Mouse (Mus musculus) embryonic facial prominence, embryonic 13.5 days (tissue): ENCODE measurements around the gene Ksr1. TPM values are rescaled to one million over a fixed set of nuclear protein-coding genes. Genes with fewer than 3 reads are reported as not detected.

Experiments used
- ATAC-seq: fragments of 200-750 bp; cut with Nextera tagmentation; 2 replicates; pipeline ENCODE4 v1.8.0; 2017; ENCODE audit warnings: low read depth; ENCODE audit not compliant: insufficient number of reproducible peaks, insufficient read depth, low FRiP score, low TSS enrichment
- H3K27ac ChIP-seq: fragments of 300-500 bp; sonication (generic); 2 replicates; pipeline ENCODE4 v1.5.1; 2015; ENCODE audit warnings: moderate library complexity, mild to moderate bottlenecking, inconsistent platforms
- H3K27me3 ChIP-seq: fragments of 300-500 bp; sonication (generic); 2 replicates; pipeline ENCODE4 v1.6.1; 2015; ENCODE audit warnings: mild to moderate bottlenecking, inconsistent platforms
- H3K36me3 ChIP-seq: fragments of 300-500 bp; sonication (generic); 2 replicates; pipeline ENCODE4 v1.6.1; 2015; ENCODE audit warnings: mild to moderate bottlenecking, inconsistent platforms
- H3K4me1 ChIP-seq: fragments of 300-500 bp; sonication (generic); 2 replicates; pipeline ENCODE4 v1.6.1; 2015; ENCODE audit warnings: inconsistent platforms
- H3K4me2 ChIP-seq: fragments of 300-500 bp; sonication (generic); 2 replicates; pipeline ENCODE4 v1.6.1; 2015; ENCODE audit warnings: moderate library complexity, mild to moderate bottlenecking, inconsistent platforms
- H3K4me3 ChIP-seq: fragments of 300-500 bp; sonication (generic); 2 replicates; pipeline ENCODE4 v1.5.1; 2015; ENCODE audit warnings: mild to moderate bottlenecking, inconsistent platforms
- H3K9ac ChIP-seq: fragments of 300-500 bp; sonication (generic); 2 replicates; pipeline ENCODE4 v1.6.1; 2015; ENCODE audit warnings: mild to moderate bottlenecking, inconsistent platforms
- H3K9me3 ChIP-seq: fragments of 300-500 bp; sonication (generic); 2 replicates; pipeline ENCODE4 v1.6.1; 2016; ENCODE audit warnings: inconsistent platforms
- WGBS: fragments of 180-500 bp; shearing (Covaris S2); methylation state at CpG from one replicate; pipeline ENCODE4 v1.1.7; 2015; ENCODE audit warnings: mixed read lengths; 5-methylcytosine and 5-hydroxymethylcytosine counted together
- polyA plus RNA-seq: library from polyadenylated mRNA; unstranded; fragments of >200 nt; fragmentation: Nextera tagmentation; extraction: Ambion mirVana; gene quantifications from 2 replicates; pipeline ENCODE4 v1.2.1, GENCODE M21; 2015

The Ksr1 gene
- polyA plus RNA-seq = 3.3 and 3.6 TPM in 2 replicates

DNA sequence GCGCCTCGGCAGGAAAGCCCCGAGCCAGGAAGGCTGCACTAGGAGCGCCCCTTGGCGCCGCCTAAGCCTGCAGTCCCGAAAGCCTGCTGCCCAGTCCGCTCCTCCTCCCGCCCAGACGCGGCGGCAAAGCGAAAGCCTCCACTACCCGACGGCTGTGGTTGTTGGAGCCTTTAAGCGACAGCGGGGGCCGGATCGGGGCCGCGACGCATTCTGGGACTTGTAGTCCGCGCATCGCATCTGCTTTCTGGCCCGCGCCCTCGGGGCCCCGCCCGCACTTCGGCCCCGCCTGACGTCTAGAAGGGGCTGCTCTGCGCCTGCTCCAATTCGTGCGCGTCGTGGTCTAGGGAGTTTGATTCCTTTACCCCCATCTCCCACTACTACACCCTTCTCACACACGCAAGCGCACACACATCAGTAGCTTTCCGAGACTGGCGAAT, at the start of gene Ksr1:
Gene Ksr1, minus strand, starts transcription at position 77 of the 437 bp plus-strand sequence.
- H3K27ac ChIP-seq = peak within 1 kb of the TSS; percentile 91
- H3K36me3 ChIP-seq = no peaks in the 10 kb centered on the region
- peak within 1 kb of the TSS; percentile 83 for H3K4me2 ChIP-seq
- H3K9ac ChIP-seq = peak within 1 kb of the TSS; percentile 93
- H3K4me3 ChIP-seq = peak within 1 kb of the TSS; percentile 90
- peak; percentile 94 for ATAC-seq
- no peaks in the 10 kb centered on the region for H3K9me3 ChIP-seq
- peaks cover 38% of the 10 kb centered on the region for H3K4me1 ChIP-seq
- under 1% methylated on average over 42 of the region's 42 CpGs for WGBS
- no peaks in the 10 kb centered on the region for H3K27me3 ChIP-seq

DNA sequence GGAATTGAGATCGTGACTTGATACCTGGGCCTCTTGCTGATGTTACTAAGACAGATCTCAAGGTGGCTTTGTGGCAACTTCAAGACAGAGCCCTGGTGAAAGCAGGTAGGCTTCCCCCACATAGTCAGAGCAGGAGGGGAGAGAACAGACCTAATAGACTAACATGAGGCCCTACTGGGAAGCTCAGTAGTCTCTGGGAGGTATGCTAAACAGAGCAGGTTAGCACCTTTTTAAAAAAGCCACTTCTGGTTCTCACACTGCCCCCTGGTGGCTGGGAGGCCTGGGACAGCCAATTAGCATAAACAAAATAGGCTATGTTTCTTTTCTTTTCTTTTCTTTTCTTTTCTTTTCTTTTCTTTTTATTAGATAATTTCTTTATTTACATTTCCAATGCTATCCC, 46.0 kb upstream of the Ksr1 start:
- H3K9me3 ChIP-seq = no peaks in the 10 kb centered on the region
- peaks cover 34% of the 10 kb centered on the region for H3K4me1 ChIP-seq
- H3K27ac ChIP-seq = no peak overlapping the region
- H3K4me2 ChIP-seq = no peak overlapping the region
- H3K9ac ChIP-seq = no peak overlapping the region
- H3K27me3 ChIP-seq = no peaks in the 10 kb centered on the region
- ATAC-seq = no peak
- H3K36me3 ChIP-seq = no peaks in the 10 kb centered on the region
- WGBS = 90% methylated on average over 1 of the region's 1 CpGs
- H3K4me3 ChIP-seq = no peak overlapping the region

GRCm38 (mm10) chr11:79191214-79191613, 45.0 kb upstream of the Ksr1 start:
- no peaks in the 10 kb centered on the region for H3K9me3 ChIP-seq
- no peaks in the 10 kb centered on the region for H3K27me3 ChIP-seq
- H3K4me1 ChIP-seq = peaks cover 24% of the 10 kb centered on the region
- H3K27ac ChIP-seq = no peak overlapping the region
- no peak overlapping the region for H3K9ac ChIP-seq
- no peak for ATAC-seq
- no peaks in the 10 kb centered on the region for H3K36me3 ChIP-seq
- WGBS = 85% methylated on average over 4 of the region's 4 CpGs
- H3K4me2 ChIP-seq = no peak overlapping the region
- no peak overlapping the region for H3K4me3 ChIP-seq

DNA sequence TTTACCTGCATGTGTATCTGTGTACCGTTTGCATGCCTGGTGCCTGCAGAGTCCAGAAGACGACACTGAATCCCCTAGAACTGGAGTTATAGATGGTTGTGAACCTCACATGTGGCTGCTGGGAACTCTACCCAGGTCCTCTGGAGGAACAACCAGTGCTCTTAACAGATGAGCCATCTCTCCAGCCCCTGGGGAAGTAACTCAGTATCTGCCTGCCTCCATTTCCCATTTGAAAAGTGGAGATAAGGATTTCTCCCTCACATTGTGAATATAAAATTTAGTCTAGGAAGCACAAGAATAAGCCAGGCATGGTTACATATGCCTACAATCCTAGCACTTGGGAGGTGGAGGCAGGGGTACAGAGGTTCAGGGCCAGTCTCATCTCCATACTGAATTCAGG, 44.0 kb upstream of the Ksr1 start:
- H3K4me2 ChIP-seq = no peak overlapping the region
- H3K36me3 ChIP-seq = no peaks in the 10 kb centered on the region
- no peak overlapping the region for H3K9ac ChIP-seq
- H3K4me3 ChIP-seq = no peak overlapping the region
- no peaks in the 10 kb centered on the region for H3K27me3 ChIP-seq
- ATAC-seq = no peak
- peaks cover 21% of the 10 kb centered on the region for H3K4me1 ChIP-seq
- 84% methylated on average over 2 of the region's 2 CpGs for WGBS
- no peak overlapping the region for H3K27ac ChIP-seq
- H3K9me3 ChIP-seq = no peaks in the 10 kb centered on the region

GRCm38 (mm10) chr11:79188176-79188575, 42.0 kb upstream of the Ksr1 start:
- H3K27ac ChIP-seq = peak overlapping the region; percentile 80
- 56% methylated on average over 6 of the region's 6 CpGs for WGBS
- H3K36me3 ChIP-seq = no peaks in the 10 kb centered on the region
- peak; percentile 49; the same call in 1 of the 2 replicates for ATAC-seq
- no peaks in the 10 kb centered on the region for H3K9me3 ChIP-seq
- no peak overlapping the region for H3K9ac ChIP-seq
- H3K4me2 ChIP-seq = no peak overlapping the region
- H3K4me3 ChIP-seq = no peak overlapping the region
- peaks cover 21% of the 10 kb centered on the region for H3K4me1 ChIP-seq
- H3K27me3 ChIP-seq = no peaks in the 10 kb centered on the region

- H3K27me3 ChIP-seq = no peaks in the 10 kb centered on the region
- no peak overlapping the region for H3K4me3 ChIP-seq
- peaks cover 28% of the 10 kb centered on the region for H3K4me1 ChIP-seq
- no peak overlapping the region for H3K4me2 ChIP-seq
- no peaks in the 10 kb centered on the region for H3K9me3 ChIP-seq
- WGBS = 65% methylated on average over 4 of the region's 4 CpGs
- no peaks in the 10 kb centered on the region for H3K36me3 ChIP-seq
- no peak overlapping the region for H3K9ac ChIP-seq
- H3K27ac ChIP-seq = no peak overlapping the region; the same call in 1 of the 2 replicates
- ATAC-seq = no peak
Observed at GRCm38 (mm10) chr11:79187291-79187690, 41.1 kb upstream of the Ksr1 start.

DNA sequence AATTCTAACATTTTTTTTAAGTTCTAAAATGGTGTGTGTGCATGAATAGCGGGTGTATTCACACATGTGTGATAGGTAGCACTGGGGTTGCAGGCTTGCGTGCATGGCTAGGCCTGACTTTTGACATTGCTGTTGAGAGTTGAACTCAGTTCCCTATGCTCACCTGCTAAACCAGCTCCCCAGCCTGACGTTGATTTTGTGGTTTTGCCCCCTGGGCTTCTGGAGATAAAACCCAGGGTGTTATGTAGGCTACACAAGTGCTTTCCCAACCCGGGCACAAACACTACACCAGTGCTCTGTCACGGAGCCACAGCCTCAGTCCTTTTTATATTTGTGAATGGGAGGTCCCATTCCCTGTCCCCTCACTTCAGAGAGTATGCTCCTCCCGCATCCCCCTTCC, 39.5 kb upstream of the Ksr1 start:
- Histone ChIP-seq H3K36me3 (no peaks in the 10 kb centered on the region), H3K27ac (no peak overlapping the region), H3K4me2 (no peak overlapping the region), H3K9ac (no peak overlapping the region), H3K9me3 (no peaks in the 10 kb centered on the region), H3K4me3 (no peak overlapping the region), H3K27me3 (no peaks in the 10 kb centered on the region), H3K4me1 (peaks cover 28% of the 10 kb centered on the region)
- 75% methylated on average over 6 of the region's 6 CpGs for WGBS
- no peak for ATAC-seq

DNA sequence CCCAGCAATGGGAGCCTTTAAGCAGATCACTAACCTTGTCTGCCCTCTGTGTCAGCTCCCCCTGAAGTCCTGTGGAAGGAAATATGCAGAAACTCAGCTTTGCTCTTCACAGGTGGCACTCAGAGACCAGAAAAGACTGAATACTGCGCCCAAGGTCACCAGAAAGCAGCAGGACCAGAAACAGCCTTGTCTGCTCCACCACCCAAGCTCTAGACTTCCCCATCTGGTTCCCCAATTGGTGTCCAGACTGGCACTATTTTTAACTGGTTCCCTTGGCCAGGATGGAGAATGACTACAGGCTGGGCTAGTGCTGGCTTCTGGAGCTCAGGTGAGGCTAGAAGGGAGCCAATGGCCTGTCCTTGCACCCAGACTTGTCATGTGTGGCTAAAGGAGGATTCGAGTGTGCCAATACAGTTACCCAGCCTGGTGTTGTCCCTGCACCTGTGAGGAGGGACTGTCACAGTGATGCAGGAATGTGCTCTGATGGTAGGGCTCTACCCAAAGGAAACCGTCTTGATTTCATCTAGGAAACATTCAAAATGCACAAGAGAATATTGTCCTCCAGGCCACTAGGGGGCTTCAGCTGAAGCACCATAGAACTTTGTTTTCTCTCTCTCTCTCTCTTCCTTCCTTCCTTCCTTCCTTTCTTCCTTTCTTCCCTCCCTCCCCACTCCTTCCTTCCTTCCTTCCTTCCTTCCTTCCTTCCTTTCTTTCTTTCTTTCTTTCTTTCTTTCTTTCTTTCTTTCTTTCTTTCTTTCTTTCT, 38.1 kb upstream of the Ksr1 start:
- 83% methylated on average over 3 of the region's 3 CpGs for WGBS
- Histone ChIP-seq H3K4me3 (no peak overlapping the region), H3K9me3 (no peaks in the 10 kb centered on the region), H3K27me3 (no peaks in the 10 kb centered on the region), H3K4me1 (peaks cover 28% of the 10 kb centered on the region), H3K9ac (no peak overlapping the region), H3K27ac (no peak overlapping the region), H3K36me3 (no peaks in the 10 kb centered on the region), H3K4me2 (no peak overlapping the region)
- no peak for ATAC-seq

DNA sequence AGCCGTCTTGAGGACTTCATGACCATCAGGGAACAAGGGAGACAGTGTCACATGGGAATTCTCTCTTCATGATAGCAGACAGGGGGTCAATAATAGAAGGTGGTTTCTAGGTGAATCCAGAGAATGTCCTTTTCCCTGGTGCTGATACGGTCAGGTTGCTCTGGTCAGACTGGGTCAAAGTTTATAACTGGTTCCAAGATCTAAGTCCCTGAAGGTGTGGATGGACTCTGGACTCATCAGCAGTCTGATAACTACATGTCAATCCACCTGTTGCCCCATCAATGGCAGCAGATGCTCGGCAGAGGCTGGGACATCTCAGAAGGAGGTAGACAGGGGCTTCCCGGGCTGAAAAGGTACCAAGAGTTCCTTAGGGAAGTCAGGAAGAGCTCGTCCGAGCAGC, 37.2 kb upstream of the Ksr1 start:
- H3K27me3 ChIP-seq = no peaks in the 10 kb centered on the region
- no peak for ATAC-seq
- H3K9me3 ChIP-seq = no peaks in the 10 kb centered on the region
- no peak overlapping the region for H3K27ac ChIP-seq
- no peaks in the 10 kb centered on the region for H3K36me3 ChIP-seq
- H3K4me2 ChIP-seq = no peak overlapping the region
- whole genome bisulfite sequencing = 86% methylated on average over 6 of the region's 6 CpGs
- H3K9ac ChIP-seq = no peak overlapping the region
- H3K4me1 ChIP-seq = peaks cover 19% of the 10 kb centered on the region
- H3K4me3 ChIP-seq = no peak overlapping the region

DNA sequence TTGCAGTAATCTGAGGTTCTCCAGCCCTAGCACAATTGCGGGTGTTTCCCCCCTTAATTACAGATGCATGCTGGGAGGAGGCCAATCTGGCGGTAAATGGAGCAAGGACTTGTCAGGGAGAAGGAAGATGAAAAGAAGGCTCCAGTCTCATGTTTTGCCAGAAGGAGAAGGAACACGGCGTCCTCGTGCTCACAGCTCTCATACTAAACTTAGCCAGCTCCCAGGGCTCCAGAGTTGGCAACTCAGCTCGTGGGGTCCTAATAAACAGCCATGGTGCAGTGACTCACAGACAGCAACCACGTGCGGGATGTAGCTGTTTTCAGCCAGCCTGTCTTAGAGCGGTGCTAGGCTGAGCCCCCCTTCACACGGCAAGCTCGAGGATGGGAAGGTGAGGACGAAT, 36.7 kb upstream of the Ksr1 start:
- no peaks in the 10 kb centered on the region for H3K9me3 ChIP-seq
- no peak overlapping the region for H3K4me2 ChIP-seq
- H3K4me3 ChIP-seq = no peak overlapping the region
- H3K27me3 ChIP-seq = no peaks in the 10 kb centered on the region
- no peak overlapping the region for H3K9ac ChIP-seq
- no peak for ATAC-seq
- 65% methylated on average over 12 of the region's 12 CpGs for WGBS
- no peaks in the 10 kb centered on the region for H3K36me3 ChIP-seq
- H3K27ac ChIP-seq = no peak overlapping the region; the same call in 1 of the 2 replicates
- H3K4me1 ChIP-seq = peaks cover 14% of the 10 kb centered on the region; the same call in 1 of the 2 replicates

- Histone ChIP-seq H3K36me3 (no peaks in the 10 kb centered on the region), H3K9me3 (no peaks in the 10 kb centered on the region), H3K27me3 (no peaks in the 10 kb centered on the region), H3K9ac (no peak overlapping the region), H3K27ac (no peak overlapping the region), H3K4me3 (no peak overlapping the region), H3K4me2 (no peak overlapping the region), H3K4me1 (peaks cover 7% of the 10 kb centered on the region; the same call in 1 of the 2 replicates)
- ATAC-seq = no peak
- WGBS = 80% methylated on average over 4 of the region's 4 CpGs
Observed at GRCm38 (mm10) chr11:79181914-79182313, 35.7 kb upstream of the Ksr1 start.

GRCm38 (mm10) chr11:79176687-79177086, 30.5 kb upstream of the Ksr1 start:
- Histone ChIP-seq H3K4me1 (no peaks in the 10 kb centered on the region), H3K36me3 (no peaks in the 10 kb centered on the region), H3K4me3 (no peak overlapping the region), H3K9me3 (no peaks in the 10 kb centered on the region), H3K9ac (no peak overlapping the region), H3K27me3 (no peaks in the 10 kb centered on the region), H3K4me2 (no peak overlapping the region), H3K27ac (no peak overlapping the region)
- WGBS = 74% methylated on average over 3 of the region's 3 CpGs
- no peak for ATAC-seq
